8 mouse cellular contexts compared by ENCODE assay signal in the genomic region with DNA sequence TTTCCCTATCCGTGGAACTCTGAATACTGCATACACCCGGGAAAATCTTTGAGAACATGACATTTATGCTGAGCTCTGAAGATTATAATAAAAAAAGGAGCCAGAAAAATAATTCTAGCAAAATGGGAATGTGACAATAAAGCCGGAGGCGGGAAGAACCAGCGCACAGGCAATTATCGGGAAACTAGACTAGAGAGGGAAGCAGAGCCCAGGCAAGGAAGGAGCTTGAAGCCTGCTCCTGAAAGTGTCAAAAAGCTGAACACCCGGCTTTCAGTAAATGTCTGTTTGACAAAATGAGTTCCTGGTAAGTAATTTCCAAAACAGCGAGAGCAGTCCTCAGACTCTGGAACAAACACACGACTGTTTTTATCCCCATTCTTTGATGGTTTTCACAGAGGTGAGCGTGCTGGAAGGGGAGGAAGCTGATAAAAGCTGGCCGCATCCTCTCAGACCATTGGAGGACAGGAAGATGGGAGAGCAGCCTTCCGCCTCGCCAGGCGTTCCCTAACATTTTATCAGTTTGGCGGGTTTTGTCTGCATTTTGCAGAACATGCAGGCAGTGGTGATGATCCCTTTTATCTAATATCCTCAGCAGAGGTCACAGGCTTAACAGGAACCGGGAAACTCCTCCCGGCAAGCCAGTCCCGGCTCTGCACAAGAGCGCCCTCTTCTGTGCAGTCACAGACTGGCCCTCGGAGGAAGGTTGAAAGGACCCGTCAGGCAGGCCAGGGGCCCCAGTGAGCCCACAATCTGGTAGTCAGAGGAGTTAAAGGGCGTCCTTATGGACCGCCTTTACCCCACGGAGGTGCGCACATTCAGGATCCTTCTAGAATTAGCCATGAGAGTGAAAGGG.
DNase-seq lines count a peak whose midpoint lies in the region; ATAC-seq and TF ChIP-seq lines count a peak whose summit lies in the region.

No protein-coding gene starts in this region.

- no peak for TF ChIP-seq POLR2A in cerebellum, adult 2 months (IDR thresholded peaks at IDR 0.05; ENCODE audit: borderline replicate concordance, insufficient read depth, low read length)

- H3K4me2 ChIP-seq in lung, embryonic 15.5 days = peak overlapping the region; percentile 54

- no peak overlapping the region for H3K27ac ChIP-seq in cerebellum, adult 2 months (ENCODE audit: insufficient read depth, low read length)
- H3K27ac ChIP-seq in hindbrain, embryonic 10.5 days = peak overlapping the region; percentile 60
- no peak overlapping the region for H3K27ac ChIP-seq in lung, embryonic 15.5 days

- WGBS in cerebellum, adult 2 months = 24% methylated on average over 25 of the region's 25 CpGs
- WGBS in hindbrain, embryonic 10.5 days = 24% methylated on average over 25 of the region's 25 CpGs
- WGBS in lung, embryonic 15.5 days = 18% methylated on average over 25 of the region's 25 CpGs

- DNase-seq in ES-CJ7 (ENCODE audit: low read depth, low spot score) = peak; percentile 72
- DNase-seq in cerebellum, adult 2 months = peak; percentile 64 to 74
- peak; percentile 7 to 83 for DNase-seq in frontal cortex, adult 2 months (ENCODE audit: extremely low spot score in 1 of 2, low spot score in 1 of 2)
- peak; percentile 84 for DNase-seq in hindbrain, embryonic 10.5 days (ENCODE audit: low spot score)
- DNase-seq in layer of hippocampus, adult 8-10 months (ENCODE audit: low spot score in 2 of 2) = peak; percentile 12 to 65
- DNase-seq in ovary, postnatal 14 days (ENCODE audit: low spot score) = peak; percentile 68
- DNase-seq in thymus, postnatal 0 days (ENCODE audit: low spot score) = peak; percentile 77

- no peaks in the 10 kb centered on the region for H3K9me3 ChIP-seq in hindbrain, embryonic 10.5 days
- no peaks in the 10 kb centered on the region for H3K9me3 ChIP-seq in lung, embryonic 15.5 days

- no peaks in the 10 kb centered on the region for H3K36me3 ChIP-seq in hindbrain, embryonic 10.5 days
- H3K36me3 ChIP-seq in lung, embryonic 15.5 days = no peaks in the 10 kb centered on the region

- H3K4me3 ChIP-seq in cerebellum, adult 2 months (replicated peaks; ENCODE audit: insufficient read depth, low read depth, low read length) = peak overlapping the region; percentile 54
- peak overlapping the region; percentile 36 for H3K4me3 ChIP-seq in hindbrain, embryonic 10.5 days
- H3K4me3 ChIP-seq in lung, embryonic 15.5 days = peak overlapping the region; percentile 25

- no peaks in the 10 kb centered on the region for H3K4me1 ChIP-seq in cerebellum, adult 2 months (ENCODE audit: control insufficient read depth, insufficient read depth, low read length)
- peaks cover 19% of the 10 kb centered on the region for H3K4me1 ChIP-seq in hindbrain, embryonic 10.5 days (replicated peaks)
- H3K4me1 ChIP-seq in lung, embryonic 15.5 days = no peaks in the 10 kb centered on the region; the same call in 1 of the 2 replicates

- H3K27me3 ChIP-seq in cerebellum, adult 2 months (ENCODE audit: control insufficient read depth, insufficient read depth, low read length) = no peaks in the 10 kb centered on the region
- H3K27me3 ChIP-seq in hindbrain, embryonic 10.5 days (ENCODE audit: insufficient read depth, poor library complexity, severe bottlenecking) = no peaks in the 10 kb centered on the region
- peaks cover 6% of the 10 kb centered on the region; the same call in 1 of the 2 replicates for H3K27me3 ChIP-seq in lung, embryonic 15.5 days

- TF ChIP-seq CTCF in cerebellum, adult 2 months (IDR thresholded peaks at IDR 0.05; ENCODE audit: borderline replicate concordance, insufficient read depth, low read depth, low read length) = peak; percentile 84

- H3K9ac ChIP-seq in lung, embryonic 15.5 days = peak overlapping the region; percentile 19; the same call in 1 of the 2 replicates

- ATAC-seq in lung, embryonic 15.5 days (ENCODE audit: borderline replicate concordance, extremely low read depth, low FRiP score, low TSS enrichment) = peak; percentile 59; the same call in 1 of the 2 replicates
